ENCODE assay signal across 12 mouse cellular contexts in the genomic region with DNA sequence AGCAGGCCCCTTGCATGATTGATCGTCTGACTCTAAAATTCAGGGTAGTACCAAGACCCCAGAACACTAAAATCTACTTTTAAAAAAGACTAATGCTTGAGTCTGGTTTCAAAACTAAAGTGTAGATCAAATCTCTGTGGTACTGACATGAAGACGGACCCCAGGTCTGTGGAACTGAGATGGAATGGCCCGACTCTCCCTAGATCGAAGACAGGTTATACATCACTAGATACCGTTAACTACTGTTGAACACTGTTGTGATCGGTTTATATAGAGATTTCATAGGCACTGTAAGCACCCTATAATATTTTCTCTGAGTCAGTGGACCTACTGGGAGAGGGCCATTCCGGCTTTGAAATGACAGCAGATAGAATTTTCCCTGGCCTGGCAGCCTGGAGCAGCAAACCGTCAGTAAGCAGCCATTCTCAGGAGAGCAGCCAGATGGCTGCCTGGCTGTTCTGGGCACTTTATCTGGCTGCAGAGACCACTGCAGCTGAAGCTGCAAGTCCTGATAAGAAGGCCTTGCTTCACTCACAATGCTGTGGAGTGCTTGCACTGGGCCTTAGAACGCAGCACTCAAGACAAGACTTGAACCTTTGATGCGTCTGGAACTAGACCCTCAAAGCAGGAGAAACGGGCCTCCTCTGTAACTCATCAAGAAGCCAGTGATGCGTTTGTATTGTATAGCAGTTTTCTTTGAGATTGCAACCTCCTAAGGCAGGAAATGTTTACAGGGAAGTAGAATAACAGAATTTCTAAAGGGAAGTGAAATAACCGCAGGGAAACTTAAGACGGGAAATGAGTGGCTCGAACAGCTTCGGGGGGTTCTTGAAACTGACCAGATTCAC. TPM values are rescaled to one million over a fixed set of nuclear protein-coding genes. Genes with fewer than 3 reads are reported as not detected.
DNase-seq lines count a peak whose midpoint lies in the region; ATAC-seq lines count a peak whose summit lies in the region.
"Had no signal": no experiment of that assay in that cellular context is flagged by ENCODE, and none has a peak within 500 bp of the region (broad histone marks: within the 10 kb centered on the region; RNA-seq: fewer than 3 reads in every experiment).

No protein-coding gene starts in this region.

- peak overlapping the region; percentile 39; the same call in 1 of the 2 replicates for H3K9ac ChIP-seq in hindbrain, embryonic 13.5 days
- H3K9ac ChIP-seq in hindbrain, embryonic 12.5 days, result no peak overlapping the region
- H3K9ac ChIP-seq in midbrain, embryonic 16.5 days (ENCODE audit: low read depth, low read length), result no peak overlapping the region
- H3K9ac ChIP-seq: embryonic facial prominence, embryonic 12.5 days had no signal

- peaks cover 7% of the 10 kb centered on the region; the same call in 1 of the 2 replicates for H3K4me1 ChIP-seq in hindbrain, embryonic 13.5 days (replicated peaks)
- H3K4me1 ChIP-seq in hindbrain, embryonic 12.5 days, result no peaks in the 10 kb centered on the region
- no peaks in the 10 kb centered on the region for H3K4me1 ChIP-seq in midbrain, embryonic 16.5 days (ENCODE audit: control insufficient read depth, insufficient read depth, low read length)
- H3K4me1 ChIP-seq: embryonic facial prominence, embryonic 12.5 days had no signal

- no peaks in the 10 kb centered on the region for H3K9me3 ChIP-seq in hindbrain, embryonic 13.5 days
- H3K9me3 ChIP-seq in hindbrain, embryonic 12.5 days (replicated peaks), result no peaks in the 10 kb centered on the region
- no peaks in the 10 kb centered on the region for H3K9me3 ChIP-seq in midbrain, embryonic 16.5 days (replicated peaks; ENCODE audit: control insufficient read depth, low read length, poor library complexity, severe bottlenecking)
- H3K9me3 ChIP-seq: embryonic facial prominence, embryonic 12.5 days had no signal

- DNase-seq in MEL-GATA-1-ER (ENCODE audit: extremely low read depth, low read depth), result peak; percentile 64
- DNase-seq in right cerebral cortex, postnatal 10 days (ENCODE audit: low spot score in 2 of 2), result no peak
- no peak for DNase-seq in urinary bladder, adult 2 months (ENCODE audit: low spot score)
- DNase-seq in left cerebral cortex, adult 9 months (ENCODE audit: low spot score in 2 of 2), result no peak
- DNase-seq: adrenal gland, postnatal 10 days had no signal

- no peak overlapping the region for H3K4me2 ChIP-seq in hindbrain, embryonic 13.5 days
- H3K4me2 ChIP-seq in hindbrain, embryonic 12.5 days (replicated peaks), result no peak overlapping the region
- H3K4me2 ChIP-seq in midbrain, embryonic 16.5 days (ENCODE audit: low read length), result no peak overlapping the region
- H3K4me2 ChIP-seq: embryonic facial prominence, embryonic 12.5 days had no signal

- no peaks in the 10 kb centered on the region for H3K36me3 ChIP-seq in hindbrain, embryonic 13.5 days
- no peaks in the 10 kb centered on the region for H3K36me3 ChIP-seq in hindbrain, embryonic 12.5 days
- H3K36me3 ChIP-seq in midbrain, embryonic 16.5 days (ENCODE audit: control insufficient read depth, insufficient read depth, low read length), result no peaks in the 10 kb centered on the region
- H3K36me3 ChIP-seq: embryonic facial prominence, embryonic 12.5 days had no signal

- WGBS in hindbrain, embryonic 13.5 days, result 77% methylated on average over 16 of the region's 16 CpGs
- WGBS in hindbrain, embryonic 12.5 days, result 83% methylated on average over 16 of the region's 16 CpGs
- WGBS in midbrain, embryonic 16.5 days, result 77% methylated on average over 16 of the region's 16 CpGs

- no peak overlapping the region for H3K4me3 ChIP-seq in hindbrain, embryonic 13.5 days
- no peak overlapping the region for H3K4me3 ChIP-seq in hindbrain, embryonic 12.5 days
- no peak overlapping the region for H3K4me3 ChIP-seq in midbrain, embryonic 16.5 days (ENCODE audit: low read depth, low read length)
- H3K4me3 ChIP-seq: embryonic facial prominence, embryonic 12.5 days had no signal

- ATAC-seq in hindbrain, embryonic 13.5 days (ENCODE audit: low FRiP score), result no peak
- no peak for ATAC-seq in hindbrain, embryonic 12.5 days (ENCODE audit: low FRiP score)
- ATAC-seq in erythroid progenitor cell, adult 5-6 weeks (replicated peaks; ENCODE audit: low FRiP score, poor library complexity, severe bottlenecking), result peak; percentile 93
- ATAC-seq in midbrain, embryonic 16.5 days, result no peak

- H3K27ac ChIP-seq in hindbrain, embryonic 13.5 days, result peak overlapping the region; percentile 19; the same call in 1 of the 2 replicates
- no peak overlapping the region for H3K27ac ChIP-seq in hindbrain, embryonic 12.5 days
- 0 out of 2 replicates have a peak overlapping the region, but pooled peaks have one; percentile 3 for H3K27ac ChIP-seq in midbrain, embryonic 16.5 days (ENCODE audit: low read length)
- H3K27ac ChIP-seq: embryonic facial prominence, embryonic 12.5 days had no signal

- no peaks in the 10 kb centered on the region for H3K27me3 ChIP-seq in hindbrain, embryonic 13.5 days
- H3K27me3 ChIP-seq in hindbrain, embryonic 12.5 days, result 0 out of 2 replicates have a peak, but pooled peaks cover 2% of the 10 kb centered on the region
- H3K27me3 ChIP-seq in midbrain, embryonic 16.5 days (ENCODE audit: control insufficient read depth, insufficient read depth, low read depth, low read length), result no peaks in the 10 kb centered on the region
- H3K27me3 ChIP-seq: embryonic facial prominence, embryonic 12.5 days had no signal

RNA-seq across cellular contexts. Expression of gene Fam205c, which starts 6.0 kb away (rescaled TPM):
- 1.7 and 2.3 TPM in 2 replicates for polyA plus RNA-seq in hindbrain, embryonic 13.5 days (2015; fragmentation: Nextera tagmentation; extraction: Ambion mirVana)
- polyA plus RNA-seq in hindbrain, embryonic 12.5 days (2016; fragmentation: Nextera tagmentation; extraction: Ambion mirVana), result 1.9 and 2.4 TPM in 2 replicates
- total RNA-seq in erythroid progenitor cell, adult 5-6 weeks (2015; ENCODE audit: low replicate concordance), result not detected in 2 replicates
- total RNA-seq in erythroid progenitor cell, adult 5-6 weeks (2017; ENCODE audit: low replicate concordance), result not detected in 2 replicates
- 2.0 and 2.3 TPM in 2 replicates for polyA plus RNA-seq in midbrain, embryonic 16.5 days (2015; fragmentation: Nextera tagmentation; extraction: Ambion mirVana)
- not detected in 2 replicates for polyA plus RNA-seq in urinary bladder, adult 2 months (2012; rRNA removed)
- total RNA-seq: adrenal gland, postnatal 10 days had no signal

RNA-seq across cellular contexts. Expression of gene Gm12394, which starts 23.5 kb away (rescaled TPM):
- 0.36 and 0.69 TPM in 2 replicates for polyA plus RNA-seq in hindbrain, embryonic 13.5 days (2015; fragmentation: Nextera tagmentation; extraction: Ambion mirVana)
- 0.31 and 0.48 TPM in 2 replicates for polyA plus RNA-seq in hindbrain, embryonic 12.5 days (2016; fragmentation: Nextera tagmentation; extraction: Ambion mirVana)
- not detected in 2 replicates for total RNA-seq in erythroid progenitor cell, adult 5-6 weeks (2015; ENCODE audit: low replicate concordance)
- not detected in 2 replicates for total RNA-seq in erythroid progenitor cell, adult 5-6 weeks (2017; ENCODE audit: low replicate concordance)
- 0.67 and 0.76 TPM in 2 replicates for polyA plus RNA-seq in midbrain, embryonic 16.5 days (2015; fragmentation: Nextera tagmentation; extraction: Ambion mirVana)
- polyA plus RNA-seq in urinary bladder, adult 2 months (2012; rRNA removed), result not detected in 2 replicates
- total RNA-seq: adrenal gland, postnatal 10 days had no signal

RNA-seq across cellular contexts. Expression of gene Fam205a1, which starts 26.4 kb away (rescaled TPM):
- polyA plus RNA-seq in hindbrain, embryonic 13.5 days (2015; fragmentation: Nextera tagmentation; extraction: Ambion mirVana), result 0.05 TPM in 1 of 2 replicates, not detected in the other
- 0.05 and 0.21 TPM in 2 replicates for polyA plus RNA-seq in hindbrain, embryonic 12.5 days (2016; fragmentation: Nextera tagmentation; extraction: Ambion mirVana)
- 0.36 and 0.84 TPM in 2 replicates for total RNA-seq in erythroid progenitor cell, adult 5-6 weeks (2015; ENCODE audit: low replicate concordance)
- total RNA-seq in erythroid progenitor cell, adult 5-6 weeks (2017; ENCODE audit: low replicate concordance), result not detected in 2 replicates
- 0.06 TPM in 1 of 2 replicates, not detected in the other for polyA plus RNA-seq in midbrain, embryonic 16.5 days (2015; fragmentation: Nextera tagmentation; extraction: Ambion mirVana)
- 0.03 and 0.10 TPM in 2 replicates for polyA plus RNA-seq in urinary bladder, adult 2 months (2012; rRNA removed)
- total RNA-seq: adrenal gland, postnatal 10 days; gastrocnemius, adult 18-20 months had no signal
- polyA plus RNA-seq: intestine, embryonic 14.5 days had no signal

RNA-seq across cellular contexts. Expression of gene Phf24, which starts 36.4 kb away (rescaled TPM):
- polyA plus RNA-seq in hindbrain, embryonic 13.5 days (2015; fragmentation: Nextera tagmentation; extraction: Ambion mirVana), result 21.7 and 23.0 TPM in 2 replicates
- polyA plus RNA-seq in hindbrain, embryonic 12.5 days (2016; fragmentation: Nextera tagmentation; extraction: Ambion mirVana), result 7.9 TPM in 2 replicates
- total RNA-seq in erythroid progenitor cell, adult 5-6 weeks (2015; ENCODE audit: low replicate concordance), result not detected in 2 replicates
- total RNA-seq in erythroid progenitor cell, adult 5-6 weeks (2017; ENCODE audit: low replicate concordance), result under 0.01 TPM in 1 of 2 replicates, not detected in the other
- 44.1 and 45.8 TPM in 2 replicates for polyA plus RNA-seq in midbrain, embryonic 16.5 days (2015; fragmentation: Nextera tagmentation; extraction: Ambion mirVana)
- polyA plus RNA-seq in urinary bladder, adult 2 months (2012; rRNA removed), result 4.0 and 4.7 TPM in 2 replicates
